Mouse (Mus musculus) activated CD4-positive, CD25-positive, alpha-beta regulatory T cell, adult 4 months (primary cell): ENCODE data around the gene Gm21954. TPM values are rescaled to one million over a fixed set of nuclear protein-coding genes. Genes with fewer than 3 reads are reported as not detected.

Experiments
- ATAC-seq: one replicate; pipeline ENCODE4 v1.8.0; 2017
- polyA plus RNA-seq, 2 experiments: library from polyadenylated mRNA; unstranded; fragments of 100-300 nt; shearing (Covaris generic); gene quantifications; one replicate each; pipeline ENCODE4 v1.2.1; 2017

Gene Gm21954
- not detected for polyA plus RNA-seq

- ATAC-seq: no peak
Observed at GRCm38 (mm10) chr3:55472110-55472509, at the start of gene Gm21954. Gene Gm21954 (minus strand): TSS chr3:55472210.

DNA sequence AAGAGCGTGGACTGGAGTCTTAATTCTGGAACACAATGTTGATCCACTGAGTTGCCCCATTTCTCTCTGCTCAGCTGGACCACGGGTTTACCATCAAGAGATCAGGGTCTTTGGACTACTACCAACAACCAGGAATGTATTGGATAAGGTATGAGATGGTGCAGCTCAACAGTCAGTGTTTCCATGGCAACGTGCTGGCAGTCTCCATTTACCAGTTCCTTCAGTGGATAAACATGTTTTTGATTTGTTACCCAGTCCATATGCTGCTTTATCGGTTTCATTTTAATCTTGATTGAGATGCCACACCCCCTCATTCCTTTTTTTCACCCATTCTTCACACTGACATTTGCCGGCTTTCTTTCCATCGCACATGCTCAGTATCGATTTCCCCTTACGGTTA, 49.8 kb upstream of the Gm21954 start:
- ATAC-seq: no peak

GRCm38 (mm10) chr3:55520240-55521180, 48.5 kb upstream of the Gm21954 start:
- peak; percentile 62 for ATAC-seq

DNA sequence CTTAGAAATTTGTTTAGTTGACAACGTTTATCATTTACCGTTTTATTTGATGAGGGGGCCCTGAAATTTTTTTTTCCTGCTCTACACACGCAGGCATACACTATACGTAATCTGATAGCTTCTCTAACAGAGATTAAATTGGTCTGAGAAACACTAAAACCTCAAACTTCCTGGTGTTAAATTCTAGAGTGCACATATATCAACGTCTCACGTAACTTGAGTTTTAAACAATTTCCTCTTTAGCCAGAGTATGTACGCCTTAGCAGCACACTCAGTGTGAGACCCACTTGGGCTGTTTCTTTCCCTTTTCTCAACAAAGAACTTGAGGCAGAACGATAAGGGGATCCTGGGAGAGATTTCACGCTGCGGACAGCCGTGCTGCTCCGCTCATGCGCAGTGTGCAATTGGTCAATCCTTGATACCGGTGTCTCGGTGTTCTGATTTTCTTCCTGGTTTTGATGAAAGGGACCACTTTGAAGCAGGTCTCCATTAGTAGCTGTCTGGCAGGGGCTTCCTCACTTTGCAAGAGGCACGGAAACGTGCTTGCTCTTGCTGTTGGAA, 45.5 kb upstream of the Gm21954 start:
- peak; percentile 55 for ATAC-seq

GRCm38 (mm10) chr3:55515966-55516365, 44.0 kb upstream of the Gm21954 start:
- ATAC-seq: no peak

- no peak for ATAC-seq
Observed at GRCm38 (mm10) chr3:55511658-55512057, 39.6 kb upstream of the Gm21954 start.

DNA sequence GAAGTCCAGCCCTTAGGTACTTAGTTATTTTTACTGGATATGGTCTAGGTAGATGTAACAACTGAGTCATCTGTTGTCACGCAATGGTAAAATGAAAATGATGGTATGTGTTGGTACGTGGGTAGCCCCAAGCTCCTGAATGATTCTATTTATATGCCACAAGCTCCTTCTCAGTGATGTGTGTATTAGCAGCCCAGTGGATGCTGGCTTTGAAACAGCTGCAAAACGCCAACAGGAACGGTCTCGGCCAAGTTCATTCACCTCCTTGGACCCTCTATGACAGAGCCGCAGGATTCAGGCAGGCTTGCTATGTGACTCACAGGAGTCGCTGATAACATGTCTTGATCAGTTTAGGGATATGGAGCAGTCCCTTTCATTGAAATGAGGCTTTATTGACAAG, 38.2 kb upstream of the Gm21954 start:
- ATAC-seq: no peak

DNA sequence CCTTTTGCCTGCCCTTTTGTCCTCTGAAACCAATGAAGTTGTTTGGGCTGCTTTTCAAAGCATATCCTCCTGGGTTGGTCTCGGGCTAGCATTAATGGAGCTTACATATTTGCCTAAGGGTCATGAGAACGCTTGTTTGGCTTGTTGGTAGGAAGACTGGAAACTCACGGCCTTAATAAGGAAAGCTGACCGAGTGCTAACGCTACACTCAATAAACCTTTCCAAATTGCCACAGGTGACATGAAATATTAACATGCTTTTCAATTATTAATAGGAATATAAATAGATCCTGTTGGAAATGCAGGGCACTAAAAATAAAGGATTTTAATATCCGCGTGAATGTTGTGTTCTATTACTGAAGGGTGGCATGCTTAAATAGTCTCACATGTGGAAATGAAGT, 27.3 kb upstream of the Gm21954 start:
- no peak for ATAC-seq

DNA sequence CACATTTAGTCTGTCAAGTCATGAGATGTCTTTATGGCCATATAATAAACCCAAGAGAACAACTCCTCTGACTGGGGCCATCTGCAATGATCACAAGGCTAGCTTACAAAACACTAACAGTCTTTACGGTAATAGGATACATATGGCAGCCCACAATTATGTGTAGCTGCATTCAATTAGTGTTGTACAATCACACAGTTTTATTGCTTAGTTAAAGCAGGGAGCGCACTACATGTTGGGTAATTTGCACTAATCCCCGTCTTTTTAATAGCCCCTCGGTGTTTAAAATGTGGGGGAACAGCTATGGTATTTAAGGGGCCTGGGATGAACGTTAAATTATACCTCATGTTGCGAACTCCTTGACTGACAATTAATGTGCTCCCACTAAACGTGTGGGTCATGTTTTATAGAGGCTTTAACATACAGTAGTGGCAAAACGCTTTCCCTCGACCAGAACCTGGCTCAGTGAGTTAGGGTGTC, 24.5 kb upstream of the Gm21954 start:
- no peak for ATAC-seq

DNA sequence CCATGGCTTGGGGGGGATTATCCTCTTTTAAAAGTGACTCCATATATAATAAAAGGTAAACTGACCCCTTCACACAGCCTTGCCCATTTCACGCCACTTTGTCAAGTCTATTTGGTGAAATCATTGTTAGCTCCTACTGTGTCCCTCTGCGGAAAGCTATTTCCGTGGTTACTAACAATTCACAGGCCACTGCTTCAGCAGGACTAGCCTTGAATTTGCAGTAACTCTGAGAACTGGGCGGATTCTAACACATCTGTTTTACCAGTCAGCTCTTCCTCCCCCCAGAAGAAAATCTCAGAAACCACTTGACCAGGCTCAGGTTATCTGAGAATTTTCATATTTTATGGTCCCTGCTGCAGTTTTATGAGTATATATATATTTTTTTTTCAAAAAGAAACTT, 23.9 kb upstream of the Gm21954 start:
- no peak for ATAC-seq

DNA sequence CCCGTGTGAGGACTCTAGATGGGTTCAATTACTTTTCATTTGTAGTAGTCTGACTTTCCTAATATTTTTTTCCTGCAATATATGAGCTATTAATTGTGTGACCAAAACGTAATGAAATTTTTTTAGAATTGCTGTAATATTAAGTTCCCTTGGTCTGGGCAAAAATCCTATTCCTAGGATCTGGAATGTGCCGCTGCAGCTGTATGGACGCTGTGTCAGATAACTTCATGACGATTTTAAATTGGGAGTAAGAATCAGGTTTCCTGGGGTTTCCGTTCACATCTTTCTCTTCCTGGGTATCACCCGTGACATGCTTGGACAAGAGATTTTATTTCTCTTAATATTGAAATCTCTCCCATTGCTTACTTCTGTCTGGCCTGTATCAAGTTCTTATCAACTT, 23.2 kb upstream of the Gm21954 start:
- no peak for ATAC-seq

GRCm38 (mm10) chr3:55494348-55494747, 22.3 kb upstream of the Gm21954 start:
- ATAC-seq: no peak

DNA sequence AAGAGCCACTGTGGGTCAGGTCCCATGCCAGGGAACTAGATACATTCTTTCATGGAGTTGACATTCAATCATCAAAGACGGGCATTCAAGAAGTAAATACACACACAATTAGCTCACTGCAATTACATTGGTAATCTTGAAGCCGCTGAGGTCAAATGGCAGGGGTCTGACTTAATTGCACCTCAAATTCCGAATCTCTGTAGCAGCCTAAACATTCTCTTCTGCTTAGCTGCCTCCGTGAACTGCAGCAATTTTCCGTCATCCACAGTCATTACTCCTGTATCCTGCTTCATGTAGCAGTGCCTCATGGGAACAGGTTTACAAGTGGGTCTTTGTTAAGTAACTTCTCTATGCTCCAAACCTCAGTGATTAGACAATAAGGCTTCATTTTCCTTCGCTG, 20.0 kb upstream of the Gm21954 start:
- ATAC-seq: no peak

- ATAC-seq: no peak
Observed at GRCm38 (mm10) chr3:55489231-55489990, 17.4 kb upstream of the Gm21954 start.

DNA sequence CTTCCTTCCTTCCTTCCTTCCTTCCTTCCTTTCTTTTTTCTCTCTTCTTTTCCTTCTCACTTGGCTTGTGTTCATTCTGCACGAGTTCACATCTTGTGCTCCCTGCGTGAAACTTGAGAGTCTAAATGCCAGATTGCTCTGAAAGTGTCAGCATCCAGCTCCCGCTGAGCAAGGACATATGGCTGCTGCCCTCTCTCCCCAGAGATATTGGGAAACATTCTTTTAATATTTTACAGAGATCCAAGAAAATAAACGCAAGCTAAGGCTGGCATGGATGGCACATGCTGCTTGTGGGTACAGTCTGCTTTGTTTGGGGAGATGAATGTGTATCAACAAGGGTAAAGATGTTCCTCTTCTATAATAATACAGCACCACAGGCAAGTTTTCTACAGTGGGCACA, 11.3 kb upstream of the Gm21954 start:
- no peak for ATAC-seq

- no peak for ATAC-seq
Observed at GRCm38 (mm10) chr3:55481140-55481539, 9.1 kb upstream of the Gm21954 start.

DNA sequence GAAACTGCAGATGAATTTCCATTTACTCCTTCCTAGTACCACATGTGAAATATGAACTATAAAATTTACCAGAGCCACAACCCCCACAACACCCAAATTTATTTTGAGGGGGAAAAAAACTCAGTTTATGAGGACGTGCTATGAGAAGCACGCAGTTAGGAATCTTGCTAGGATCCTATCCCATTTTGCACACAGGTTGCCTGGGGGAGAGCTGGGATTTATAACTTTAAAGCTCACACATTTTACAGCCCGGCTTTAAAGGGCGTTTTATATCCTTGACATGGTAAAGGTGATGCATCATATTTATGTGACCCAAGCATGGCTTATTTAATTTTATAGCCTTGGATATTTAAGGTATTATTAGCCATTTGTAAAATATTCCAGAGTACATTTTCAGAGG, 7.3 kb upstream of the Gm21954 start:
- ATAC-seq: no peak

DNA sequence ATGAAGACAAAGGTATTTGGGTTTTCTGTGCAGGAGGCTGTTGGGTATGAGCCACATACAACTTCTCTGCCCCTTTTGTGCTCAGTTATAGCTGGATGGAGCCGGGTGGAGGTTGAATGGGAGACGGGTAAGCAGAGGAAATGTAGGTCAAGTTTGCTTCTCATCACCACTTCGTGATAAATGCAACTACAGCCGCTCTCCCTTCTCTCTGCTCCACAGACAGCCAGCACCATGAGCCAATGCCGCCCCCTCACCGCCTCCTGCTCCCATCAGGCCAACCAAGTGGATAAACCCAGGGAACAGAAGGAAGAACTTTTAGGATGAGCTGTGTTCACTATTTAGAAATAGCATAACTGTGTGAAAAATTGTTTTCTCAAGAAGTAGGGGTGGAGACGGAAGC, 4.7 kb upstream of the Gm21954 start:
- ATAC-seq: no peak

GRCm38 (mm10) chr3:55473146-55473545, 1.1 kb upstream of the Gm21954 start:
- no peak for ATAC-seq

DNA sequence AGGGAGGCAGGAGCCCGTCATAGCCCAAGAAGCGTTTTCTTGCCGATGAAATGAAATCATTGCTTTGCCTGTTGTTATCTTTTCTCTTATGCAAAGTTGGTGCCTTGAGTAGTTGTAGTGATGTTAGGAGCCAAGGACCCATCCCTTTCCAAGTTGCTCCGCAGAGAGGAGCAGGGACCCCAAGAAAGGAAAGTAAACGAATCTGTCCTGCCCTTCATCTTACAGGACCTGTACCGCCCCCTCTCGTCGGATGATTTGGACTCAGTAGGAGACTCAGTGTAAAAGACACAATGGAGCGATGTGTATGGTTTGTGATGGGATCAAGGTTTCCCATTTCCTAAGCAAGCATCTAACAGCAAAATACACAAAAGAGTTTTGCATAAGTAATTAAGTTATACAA, 5.7 kb downstream of the Gm21954 start:
- ATAC-seq: no peak

GRCm38 (mm10) chr3:55465785-55466184, 6.2 kb downstream of the Gm21954 start:
- no peak for ATAC-seq

- ATAC-seq: no peak
Observed at GRCm38 (mm10) chr3:55464226-55464625, 7.8 kb downstream of the Gm21954 start.

DNA sequence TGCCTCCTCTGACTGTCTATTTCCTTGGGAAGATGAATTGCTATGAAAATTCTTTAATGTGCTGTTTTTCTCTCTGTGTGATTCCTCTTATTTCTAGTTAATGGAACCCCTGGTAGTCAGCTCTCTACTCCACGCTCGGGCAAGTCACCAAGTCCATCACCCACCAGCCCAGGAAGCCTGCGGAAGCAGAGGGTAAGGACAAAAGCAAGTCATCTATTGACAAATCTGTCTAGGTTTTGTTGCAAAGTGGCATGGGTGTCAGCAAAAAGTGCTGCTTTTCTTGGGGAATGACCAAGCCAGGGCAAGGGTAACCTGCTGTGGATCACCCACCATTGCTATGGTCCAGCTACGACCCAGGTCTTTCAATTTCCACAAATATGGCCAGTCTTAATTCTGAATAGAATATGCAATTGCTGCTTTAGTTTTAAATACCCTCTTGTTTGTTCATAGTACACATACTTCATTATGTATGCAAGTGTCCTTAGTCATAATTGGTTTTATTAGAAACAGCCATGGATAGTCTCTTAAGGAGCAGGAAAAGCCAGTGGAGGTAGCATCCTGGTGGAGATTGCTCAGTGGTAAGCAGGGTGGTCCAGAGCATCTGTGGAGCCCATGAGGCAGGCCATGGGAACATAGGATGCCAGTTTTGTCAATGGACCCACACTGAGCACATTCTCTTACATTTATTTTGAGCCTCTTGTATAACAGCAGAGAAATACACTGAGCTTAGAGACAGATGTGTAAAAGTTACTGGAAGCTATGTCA, 8.9 kb downstream of the Gm21954 start:
- no peak for ATAC-seq
